In genomic region chr3:121713816-121714215, GRCm38 (mm10) we compare ENCODE assay signal across 18 mouse cellular contexts. TPM values are rescaled to one million over a fixed set of nuclear protein-coding genes. Genes with fewer than 3 reads are reported as not detected.
DNase-seq lines count a peak whose midpoint lies in the region; ATAC-seq lines count a peak whose summit lies in the region.
"Had no signal": no experiment of that assay in that cellular context is flagged by ENCODE, and none has a peak within 500 bp of the region (broad histone marks: within the 10 kb centered on the region; RNA-seq: fewer than 3 reads in every experiment).

No protein-coding gene starts in this region.

- H3K36me3 ChIP-seq in lung, embryonic 16.5 days (ENCODE audit: control insufficient read depth, insufficient read depth, low read length), result no peaks in the 10 kb centered on the region
- H3K36me3 ChIP-seq in heart, embryonic 14.5 days (ENCODE audit: control insufficient read depth, insufficient read depth, low read length), result no peaks in the 10 kb centered on the region
- H3K36me3 ChIP-seq in stomach, embryonic 16.5 days (ENCODE audit: control insufficient read depth, insufficient read depth, low read length), result no peaks in the 10 kb centered on the region
- H3K36me3 ChIP-seq: limb, embryonic 10.5 days had no signal

- no peak overlapping the region for H3K4me2 ChIP-seq in lung, embryonic 16.5 days (ENCODE audit: low read depth, low read length)
- peak overlapping the region; percentile 26 for H3K4me2 ChIP-seq in heart, embryonic 14.5 days (ENCODE audit: low read length)
- H3K4me2 ChIP-seq in stomach, embryonic 16.5 days (ENCODE audit: low read depth, low read length), result 0 out of 2 replicates have a peak overlapping the region, but pooled peaks have one; percentile 35

- H3K4me1 ChIP-seq in lung, embryonic 16.5 days (replicated peaks; ENCODE audit: control insufficient read depth, insufficient read depth, low read length), result peaks cover 13% of the 10 kb centered on the region
- peaks cover 17 to 25% of the 10 kb centered on the region in 2 experiments for H3K4me1 ChIP-seq in heart, embryonic 14.5 days (ENCODE audit: control insufficient read depth in 2 of 2, insufficient read depth in 2 of 2, low read length in 2 of 2)
- peaks cover 11% of the 10 kb centered on the region for H3K4me1 ChIP-seq in stomach, embryonic 16.5 days (ENCODE audit: control insufficient read depth, insufficient read depth, low read length)

- H3K9me3 ChIP-seq in lung, embryonic 16.5 days (ENCODE audit: control insufficient read depth, low read length), result 0 out of 2 replicates have a peak, but pooled peaks cover 3% of the 10 kb centered on the region
- no peaks in the 10 kb centered on the region for H3K9me3 ChIP-seq in heart, embryonic 14.5 days (ENCODE audit: control insufficient read depth, low read length)
- no peaks in the 10 kb centered on the region for H3K9me3 ChIP-seq in stomach, embryonic 16.5 days (replicated peaks; ENCODE audit: control insufficient read depth, low read length)
- H3K9me3 ChIP-seq: limb, embryonic 10.5 days had no signal

- H3K9ac ChIP-seq in lung, embryonic 16.5 days (ENCODE audit: low read length), result no peak overlapping the region
- H3K9ac ChIP-seq in heart, embryonic 14.5 days (ENCODE audit: low read length), result no peak overlapping the region
- H3K9ac ChIP-seq in stomach, embryonic 16.5 days (ENCODE audit: low read length), result no peak overlapping the region
- H3K9ac ChIP-seq: liver, embryonic 14.5 days had no signal

- H3K27me3 ChIP-seq in lung, embryonic 16.5 days (ENCODE audit: control insufficient read depth, insufficient read depth, low read depth, low read length), result no peaks in the 10 kb centered on the region
- H3K27me3 ChIP-seq in heart, embryonic 14.5 days (ENCODE audit: control insufficient read depth, insufficient read depth, low read length), result no peaks in the 10 kb centered on the region
- no peaks in the 10 kb centered on the region for H3K27me3 ChIP-seq in stomach, embryonic 16.5 days (ENCODE audit: control insufficient read depth, insufficient read depth, low read length)
- H3K27me3 ChIP-seq: CH12.LX had no signal

- 49% methylated on average over 8 of the region's 8 CpGs for WGBS in lung, embryonic 16.5 days
- WGBS in heart, embryonic 14.5 days, result 59% methylated on average over 8 of the region's 8 CpGs
- 69% methylated on average over 8 of the region's 8 CpGs for WGBS in stomach, embryonic 16.5 days

- no peak overlapping the region; the same call in 1 of the 2 replicates for H3K27ac ChIP-seq in lung, embryonic 16.5 days (ENCODE audit: low read length)
- no peak overlapping the region for H3K27ac ChIP-seq in heart, embryonic 14.5 days (replicated peaks in 1 of 2; ENCODE audit: control insufficient read depth in 1 of 2, insufficient read depth in 1 of 2, low read depth in 2 of 2, low read length in 2 of 2)
- H3K27ac ChIP-seq in stomach, embryonic 16.5 days (ENCODE audit: low read length), result no peak overlapping the region; the same call in 1 of the 2 replicates
- H3K27ac ChIP-seq: limb, embryonic 10.5 days; liver, embryonic 14.5 days had no signal

- ATAC-seq in lung, embryonic 16.5 days (ENCODE audit: low read depth), result peak; percentile 57
- no peak for ATAC-seq in heart, embryonic 14.5 days (ENCODE audit: insufficient number of reproducible peaks, insufficient read depth, low FRiP score, low read depth)
- no peak for ATAC-seq in stomach, embryonic 16.5 days (ENCODE audit: insufficient read depth, low FRiP score)

- H3K4me3 ChIP-seq in lung, embryonic 16.5 days (ENCODE audit: low read length), result no peak overlapping the region
- H3K4me3 ChIP-seq in heart, embryonic 14.5 days (ENCODE audit: control insufficient read depth in 1 of 2, insufficient read depth in 1 of 2, low read depth in 1 of 2, low read length in 2 of 2), result no peak overlapping the region
- no peak overlapping the region for H3K4me3 ChIP-seq in stomach, embryonic 16.5 days (replicated peaks; ENCODE audit: low read length)
- H3K4me3 ChIP-seq: limb, embryonic 10.5 days had no signal

- DNase-seq in lung, postnatal 10 days, result no peak
- DNase-seq in kidney, adult 8-10 months, result peak; percentile 21 to 52
- DNase-seq in urinary bladder, postnatal 4 days (ENCODE audit: low spot score in 2 of 2), result no peak
- no peak for DNase-seq in gastrocnemius, postnatal 10 days
- DNase-seq: right cerebral cortex, postnatal 14 days; thymus, postnatal 36 days had no signal

RNA-seq across cellular contexts. Expression of gene F3, which starts 9.5 kb away (rescaled TPM):
- 30.5 and 44.0 TPM in 2 replicates for polyA plus RNA-seq in lung, embryonic 16.5 days (2015; fragmentation: Nextera tagmentation; extraction: Ambion mirVana)
- polyA plus RNA-seq in heart, embryonic 14.5 days (2014; fragmentation: Nextera tagmentation; extraction: Ambion mirVana), result 6.8 and 6.9 TPM in 2 replicates
- 39.0 and 56.7 TPM in 2 replicates for polyA plus RNA-seq in stomach, embryonic 16.5 days (2015; fragmentation: Nextera tagmentation; extraction: Ambion mirVana)
- 1 to 10 TPM; 6.0 to 6.7 TPM for total RNA-seq in gastrocnemius, postnatal 10 days (2021)
- total RNA-seq: megakaryocyte, adult 5-6 weeks had no signal

RNA-seq across cellular contexts. Expression of gene 4930432M17Rik, which starts 43.3 kb away (rescaled TPM):
- polyA plus RNA-seq in lung, embryonic 16.5 days (2015; fragmentation: Nextera tagmentation; extraction: Ambion mirVana), result not detected in 2 replicates
- polyA plus RNA-seq in heart, embryonic 14.5 days (2014; fragmentation: Nextera tagmentation; extraction: Ambion mirVana), result not detected in 2 replicates
- polyA plus RNA-seq in stomach, embryonic 16.5 days (2015; fragmentation: Nextera tagmentation; extraction: Ambion mirVana), result not detected in 2 replicates
- not detected for total RNA-seq in gastrocnemius, postnatal 10 days (2021)
- total RNA-seq: adrenal gland, postnatal 10 days; CH12.LX; granulocyte monocyte progenitor cell, adult 5-6 weeks; layer of hippocampus, postnatal 25 days; megakaryocyte, adult 5-6 weeks; neutrophil, adult 5-6 weeks had no signal
- polyA plus RNA-seq: cortical plate, adult 2 months; limb, embryonic 10.5 days; liver, embryonic 14.5 days had no signal

Comparison
In these comparisons a context has a peak if more than half of its experiments do, and no peak if none do; other contexts are left out.
1. DNase-seq: peak in kidney, adult 8-10 months (2 of 2); none in lung, postnatal 10 days (single experiment), urinary bladder, postnatal 4 days (0 of 2) and gastrocnemius, postnatal 10 days (single experiment).